Mouse (Mus musculus): ENCODE data around the gene Ucn3.
"Not testable (repeated sequence)": the region's sequence is repeated elsewhere in the genome, so short reads cannot be mapped to it uniquely, and the experiment has no call there.

- not testable (repeated sequence) for TF ChIP-seq CTCF, EP300 (IDR thresholded peaks at IDR 0.05; ENCODE audit: low read depth)
These were observed 46.9 kb downstream of the Ucn3 start for GRCm38 (mm10) chr13:3898202-3898601.
